Mouse (Mus musculus) kidney, postnatal 10 days (tissue): ENCODE data around the gene Islr.

ENCODE experiments used
- DNase-seq: peaks from one replicate; pipeline ENCODE4 v3.0.0; 2021; ENCODE audit warnings: mixed read lengths

The Islr gene

GRCm38 (mm10) chr9:58196610-58197567, 7.2 kb downstream of the Islr start:
- no peak for DNase-seq

- DNase-seq: no peak
These were observed 8.0 kb downstream of the Islr start for GRCm38 (mm10) chr9:58196141-58196540.

GRCm38 (mm10) chr9:58195671-58196070, 8.4 kb downstream of the Islr start:
- no peak for DNase-seq

GRCm38 (mm10) chr9:58194222-58194621, 9.9 kb downstream of the Islr start:
- no peak for DNase-seq

- DNase-seq: no peak
These were observed 19.6 kb downstream of the Islr start for GRCm38 (mm10) chr9:58184456-58184855.

GRCm38 (mm10) chr9:58179390-58179789, 24.7 kb downstream of the Islr start:
- no peak for DNase-seq

- DNase-seq: no peak
These were observed 26.9 kb downstream of the Islr start for GRCm38 (mm10) chr9:58177165-58177564.

- DNase-seq: peak; percentile 31
These were observed 28.2 kb downstream of the Islr start for GRCm38 (mm10) chr9:58175745-58176487.

GRCm38 (mm10) chr9:58174818-58175251, 29.3 kb downstream of the Islr start:
- no peak for DNase-seq

- no peak for DNase-seq
These were observed 31.2 kb downstream of the Islr start for GRCm38 (mm10) chr9:58172863-58173262.

- no peak for DNase-seq
These were observed 34.7 kb downstream of the Islr start for GRCm38 (mm10) chr9:58169426-58169825.

GRCm38 (mm10) chr9:58168880-58169279, 35.2 kb downstream of the Islr start:
- DNase-seq: no peak

- no peak for DNase-seq
These were observed 38.3 kb downstream of the Islr start for GRCm38 (mm10) chr9:58165779-58166178.

- DNase-seq: no peak
These were observed 41.0 kb downstream of the Islr start for GRCm38 (mm10) chr9:58163146-58163545.

- no peak for DNase-seq
These were observed 41.9 kb downstream of the Islr start for GRCm38 (mm10) chr9:58162173-58162572.

- no peak for DNase-seq
These were observed 43.8 kb downstream of the Islr start for GRCm38 (mm10) chr9:58160315-58160714.

- no peak for DNase-seq
These were observed 44.3 kb downstream of the Islr start for GRCm38 (mm10) chr9:58159855-58160254.

- peak; percentile 69 for DNase-seq
These were observed 45.4 kb downstream of the Islr start for GRCm38 (mm10) chr9:58158541-58159311.

- DNase-seq: peak; percentile 29
These were observed 46.3 kb downstream of the Islr start for GRCm38 (mm10) chr9:58157838-58158237.

GRCm38 (mm10) chr9:58156819-58157560, 47.1 kb downstream of the Islr start:
- DNase-seq: no peak

- peak; percentile 94 for DNase-seq
These were observed 48.7 kb downstream of the Islr start for GRCm38 (mm10) chr9:58155366-58155765.

GRCm38 (mm10) chr9:58153095-58153494, 51.0 kb downstream of the Islr start:
- no peak for DNase-seq
